Mouse (Mus musculus): ENCODE results near the gene Eif2b2. TPM values are rescaled to one million over a fixed set of nuclear protein-coding genes. Genes with fewer than 3 reads are reported as not detected.

Eif2b2 gene
- 84.4 and 84.5 TPM in 2 replicates for polyA plus RNA-seq (2015; fragmentation: Nextera tagmentation; extraction: Ambion mirVana)

GRCm38 (mm10) chr12:85219236-85219904, at the start of gene Eif2b2:
TSS of gene Eif2b2 (plus strand) at chr12:85219481.
- ATAC-seq (ENCODE audit: low FRiP score) = peak; percentile 100
- Histone ChIP-seq H3K4me3 (peak within 1 kb of the TSS; percentile 83), H3K27me3 (no peaks in the 10 kb centered on the region), H3K9me3 (no peaks in the 10 kb centered on the region), H3K4me1 (replicated peaks) (peaks cover 25% of the 10 kb centered on the region), H3K36me3 (peaks cover 33% of the 10 kb centered on the region), H3K4me2 (peak within 1 kb of the TSS; percentile 79), H3K27ac (peak within 1 kb of the TSS; percentile 86), H3K9ac (peak within 1 kb of the TSS; percentile 84)
- 0% methylated on average over 54 of the region's 54 CpGs for WGBS

GRCm38 (mm10) chr12:85169877-85170276, 49.4 kb upstream of the Eif2b2 start:
- Histone ChIP-seq H3K4me2 (peak overlapping the region; percentile 48; the same call in 1 of the 2 replicates), H3K27me3 (peaks cover 7% of the 10 kb centered on the region; the same call in 1 of the 2 replicates), H3K36me3 (peaks cover 10% of the 10 kb centered on the region), H3K9me3 (no peaks in the 10 kb centered on the region), H3K4me1 (replicated peaks) (peaks cover 20% of the 10 kb centered on the region), H3K9ac (no peak overlapping the region), H3K27ac (no peak overlapping the region), H3K4me3 (no peak overlapping the region)
- peak; percentile 46; the same call in 1 of the 2 replicates for ATAC-seq (ENCODE audit: low FRiP score)
- 56% methylated on average over 3 of the region's 3 CpGs for WGBS

GRCm38 (mm10) chr12:85170284-85170947, 48.9 kb upstream of the Eif2b2 start:
- Histone ChIP-seq H3K9ac (no peak overlapping the region), H3K4me2 (no peak overlapping the region), H3K4me3 (no peak overlapping the region), H3K27ac (no peak overlapping the region), H3K27me3 (peaks cover 10% of the 10 kb centered on the region; the same call in 1 of the 2 replicates), H3K4me1 (replicated peaks) (peaks cover 26% of the 10 kb centered on the region), H3K36me3 (peaks cover 10% of the 10 kb centered on the region), H3K9me3 (no peaks in the 10 kb centered on the region)
- 85% methylated on average over 11 of the region's 11 CpGs for WGBS
- no peak for ATAC-seq (ENCODE audit: low FRiP score)

GRCm38 (mm10) chr12:85170948-85171307, 48.4 kb upstream of the Eif2b2 start:
- Histone ChIP-seq H3K4me1 (replicated peaks) (peaks cover 31% of the 10 kb centered on the region), H3K27me3 (peaks cover 12% of the 10 kb centered on the region; the same call in 1 of the 2 replicates), H3K4me3 (no peak overlapping the region), H3K9ac (no peak overlapping the region), H3K27ac (no peak overlapping the region), H3K9me3 (no peaks in the 10 kb centered on the region), H3K4me2 (no peak overlapping the region), H3K36me3 (peaks cover 7% of the 10 kb centered on the region)
- no peak for ATAC-seq (ENCODE audit: low FRiP score)
- WGBS = 88% methylated on average over 3 of the region's 3 CpGs

- Histone ChIP-seq H3K27ac (no peak overlapping the region), H3K4me3 (no peak overlapping the region), H3K4me2 (0 out of 2 replicates have a peak overlapping the region, but pooled peaks have one; percentile 57), H3K4me1 (replicated peaks) (peaks cover 49% of the 10 kb centered on the region), H3K36me3 (no peaks in the 10 kb centered on the region), H3K27me3 (peaks cover 37% of the 10 kb centered on the region), H3K9ac (peak overlapping the region; percentile 29; the same call in 1 of the 2 replicates), H3K9me3 (no peaks in the 10 kb centered on the region)
- ATAC-seq (ENCODE audit: low FRiP score) = no peak
- 63% methylated on average over 7 of the region's 7 CpGs for WGBS
Observed at GRCm38 (mm10) chr12:85174016-85174415, 45.3 kb upstream of the Eif2b2 start.

- Histone ChIP-seq H3K27ac (peak overlapping the region; percentile 70), H3K9ac (peak overlapping the region; percentile 60), H3K4me3 (peak overlapping the region; percentile 30), H3K27me3 (peaks cover 45% of the 10 kb centered on the region), H3K4me2 (peak overlapping the region; percentile 57), H3K4me1 (replicated peaks) (peaks cover 37% of the 10 kb centered on the region), H3K36me3 (no peaks in the 10 kb centered on the region), H3K9me3 (no peaks in the 10 kb centered on the region)
- WGBS = 54% methylated on average over 16 of the region's 16 CpGs
- peak; percentile 22 for ATAC-seq (ENCODE audit: low FRiP score)
Observed at GRCm38 (mm10) chr12:85175087-85175675, 44.1 kb upstream of the Eif2b2 start.

- H3K4me3 ChIP-seq = peak overlapping the region; percentile 30
- peaks cover 39% of the 10 kb centered on the region for H3K4me1 ChIP-seq (replicated peaks)
- ATAC-seq (ENCODE audit: low FRiP score) = peak; percentile 75
- peak overlapping the region; percentile 60 for H3K9ac ChIP-seq
- H3K36me3 ChIP-seq = no peaks in the 10 kb centered on the region
- H3K4me2 ChIP-seq = peak overlapping the region; percentile 57
- H3K9me3 ChIP-seq = no peaks in the 10 kb centered on the region
- WGBS = 10% methylated on average over 11 of the region's 11 CpGs
- peak overlapping the region; percentile 70 for H3K27ac ChIP-seq
- peaks cover 48% of the 10 kb centered on the region for H3K27me3 ChIP-seq
Observed at GRCm38 (mm10) chr12:85175926-85176845, 43.1 kb upstream of the Eif2b2 start.

GRCm38 (mm10) chr12:85176846-85177523, 42.3 kb upstream of the Eif2b2 start:
- Histone ChIP-seq H3K9me3 (no peaks in the 10 kb centered on the region), H3K4me2 (peak overlapping the region; percentile 57), H3K36me3 (no peaks in the 10 kb centered on the region), H3K27ac (no peak overlapping the region), H3K9ac (peak overlapping the region; percentile 60), H3K4me3 (peak overlapping the region; percentile 30), H3K4me1 (replicated peaks) (peaks cover 47% of the 10 kb centered on the region), H3K27me3 (peaks cover 49% of the 10 kb centered on the region)
- no peak for ATAC-seq (ENCODE audit: low FRiP score)
- 4% methylated on average over 32 of the region's 32 CpGs for WGBS

GRCm38 (mm10) chr12:85177740-85178239, 41.5 kb upstream of the Eif2b2 start, which contains the start of gene Pgf:
TSS of gene Pgf (minus strand) at chr12:85177790.
- 75% methylated on average over 10 of the region's 10 CpGs for WGBS
- ATAC-seq (ENCODE audit: low FRiP score) = no peak
- no peak within 1 kb of the TSS for H3K27ac ChIP-seq
- peak within 1 kb of the TSS; percentile 30 for H3K4me3 ChIP-seq
- no peaks in the 10 kb centered on the region for H3K9me3 ChIP-seq
- peaks cover 54% of the 10 kb centered on the region for H3K4me1 ChIP-seq (replicated peaks)
- H3K4me2 ChIP-seq = peak within 1 kb of the TSS; percentile 57
- H3K9ac ChIP-seq = peak within 1 kb of the TSS; percentile 60
- H3K36me3 ChIP-seq = no peaks in the 10 kb centered on the region
- peaks cover 49% of the 10 kb centered on the region for H3K27me3 ChIP-seq

- H3K9me3 ChIP-seq = no peaks in the 10 kb centered on the region
- no peak for ATAC-seq (ENCODE audit: low FRiP score)
- H3K36me3 ChIP-seq = no peaks in the 10 kb centered on the region
- peaks cover 58% of the 10 kb centered on the region for H3K4me1 ChIP-seq (replicated peaks)
- WGBS = 62% methylated on average over 2 of the region's 2 CpGs
- H3K4me3 ChIP-seq = no peak overlapping the region
- peaks cover 53% of the 10 kb centered on the region for H3K27me3 ChIP-seq
- H3K4me2 ChIP-seq = no peak overlapping the region
- no peak overlapping the region for H3K9ac ChIP-seq
- no peak overlapping the region for H3K27ac ChIP-seq
Observed at GRCm38 (mm10) chr12:85178294-85178693, 41.0 kb upstream of the Eif2b2 start.
